Mouse (Mus musculus): ENCODE data around the gene Sh3d19. TPM values are rescaled to one million over a fixed set of nuclear protein-coding genes. Genes with fewer than 3 reads are reported as not detected.

The Sh3d19 gene
- polyA plus RNA-seq (2015; fragmentation: Nextera tagmentation; extraction: Ambion mirVana) = 8.6 and 11.3 TPM in 2 replicates

- under 1% methylated on average over 60 of the region's 73 CpGs for WGBS
- H3K9ac ChIP-seq = peak within 1 kb of the TSS; percentile 95
- peak within 1 kb of the TSS; percentile 77 for H3K27ac ChIP-seq (replicated peaks)
- ATAC-seq (ENCODE audit: low read depth) = peak; percentile 91
- no peaks in the 10 kb centered on the region for H3K27me3 ChIP-seq
- peaks cover 18% of the 10 kb centered on the region for H3K4me1 ChIP-seq (replicated peaks)
- H3K36me3 ChIP-seq = no peaks in the 10 kb centered on the region
- H3K4me3 ChIP-seq = peak within 1 kb of the TSS; percentile 76
- no peaks in the 10 kb centered on the region for H3K9me3 ChIP-seq
- H3K4me2 ChIP-seq = peak within 1 kb of the TSS; percentile 71
Observed at GRCm38 (mm10) chr3:85970742-85971598, at the start of gene Sh3d19. Gene Sh3d19 (plus strand): TSS chr3:85971109.

GRCm38 (mm10) chr3:85922331-85922730, 48.6 kb upstream of the Sh3d19 start:
- Histone ChIP-seq H3K36me3 (no peaks in the 10 kb centered on the region), H3K4me1 (replicated peaks) (peaks cover 3% of the 10 kb centered on the region; the same call in 1 of the 2 replicates), H3K9me3 (no peaks in the 10 kb centered on the region), H3K9ac (no peak overlapping the region), H3K4me2 (no peak overlapping the region), H3K4me3 (no peak overlapping the region), H3K27me3 (no peaks in the 10 kb centered on the region), H3K27ac (replicated peaks) (no peak overlapping the region)
- 60% methylated on average over 3 of the region's 3 CpGs for WGBS
- ATAC-seq (ENCODE audit: low read depth) = no peak

GRCm38 (mm10) chr3:85923343-85923742, 47.6 kb upstream of the Sh3d19 start:
- WGBS = 76% methylated on average over 8 of the region's 8 CpGs
- 0 out of 2 replicates have a peak, but pooled peaks have one; percentile 36 for ATAC-seq (ENCODE audit: low read depth)
- Histone ChIP-seq H3K9me3 (no peaks in the 10 kb centered on the region), H3K4me1 (replicated peaks) (peaks cover 3% of the 10 kb centered on the region; the same call in 1 of the 2 replicates), H3K9ac (no peak overlapping the region), H3K27me3 (no peaks in the 10 kb centered on the region), H3K36me3 (no peaks in the 10 kb centered on the region), H3K27ac (replicated peaks) (no peak overlapping the region), H3K4me2 (no peak overlapping the region), H3K4me3 (no peak overlapping the region)

GRCm38 (mm10) chr3:85923954-85924945, 46.7 kb upstream of the Sh3d19 start:
- H3K27ac ChIP-seq (replicated peaks) = no peak overlapping the region
- 0 out of 2 replicates have a peak overlapping the region, but pooled peaks have one; percentile 41 for H3K9ac ChIP-seq
- no peaks in the 10 kb centered on the region for H3K9me3 ChIP-seq
- H3K4me3 ChIP-seq = no peak overlapping the region
- ATAC-seq (ENCODE audit: low read depth) = peak; percentile 56; the same call in 1 of the 2 replicates
- peaks cover 3% of the 10 kb centered on the region; the same call in 1 of the 2 replicates for H3K4me1 ChIP-seq (replicated peaks)
- H3K36me3 ChIP-seq = no peaks in the 10 kb centered on the region
- 45% methylated on average over 18 of the region's 18 CpGs for WGBS
- H3K27me3 ChIP-seq = no peaks in the 10 kb centered on the region
- H3K4me2 ChIP-seq = peak overlapping the region; percentile 39

- 73% methylated on average over 9 of the region's 9 CpGs for WGBS
- Histone ChIP-seq H3K36me3 (no peaks in the 10 kb centered on the region), H3K27ac (replicated peaks) (no peak overlapping the region), H3K27me3 (no peaks in the 10 kb centered on the region), H3K4me1 (replicated peaks) (peaks cover 3% of the 10 kb centered on the region; the same call in 1 of the 2 replicates), H3K9me3 (no peaks in the 10 kb centered on the region), H3K4me3 (no peak overlapping the region), H3K9ac (no peak overlapping the region), H3K4me2 (no peak overlapping the region)
- no peak for ATAC-seq (ENCODE audit: low read depth)
Observed at GRCm38 (mm10) chr3:85927296-85927695, 43.6 kb upstream of the Sh3d19 start.

- no peaks in the 10 kb centered on the region for H3K36me3 ChIP-seq
- H3K27ac ChIP-seq (replicated peaks) = no peak overlapping the region
- H3K27me3 ChIP-seq = no peaks in the 10 kb centered on the region
- H3K4me3 ChIP-seq = no peak overlapping the region
- peaks cover 3% of the 10 kb centered on the region; the same call in 1 of the 2 replicates for H3K4me1 ChIP-seq (replicated peaks)
- no peak overlapping the region for H3K9ac ChIP-seq
- ATAC-seq (ENCODE audit: low read depth) = peak; percentile 50; the same call in 1 of the 2 replicates
- H3K9me3 ChIP-seq = no peaks in the 10 kb centered on the region
- no peak overlapping the region for H3K4me2 ChIP-seq
- 73% methylated on average over 5 of the region's 5 CpGs for WGBS
Observed at GRCm38 (mm10) chr3:85928140-85928611, 42.7 kb upstream of the Sh3d19 start.

- no peak overlapping the region for H3K9ac ChIP-seq
- H3K27ac ChIP-seq (replicated peaks) = no peak overlapping the region
- no peak overlapping the region for H3K4me2 ChIP-seq
- H3K27me3 ChIP-seq = no peaks in the 10 kb centered on the region
- no peaks in the 10 kb centered on the region for H3K9me3 ChIP-seq
- H3K4me1 ChIP-seq (replicated peaks) = no peaks in the 10 kb centered on the region
- WGBS = 81% methylated on average over 5 of the region's 5 CpGs
- H3K4me3 ChIP-seq = no peak overlapping the region
- ATAC-seq (ENCODE audit: low read depth) = no peak
- no peaks in the 10 kb centered on the region for H3K36me3 ChIP-seq
Observed at GRCm38 (mm10) chr3:85929711-85930110, 41.2 kb upstream of the Sh3d19 start.

GRCm38 (mm10) chr3:85930671-85931255, 40.1 kb upstream of the Sh3d19 start:
- H3K4me1 ChIP-seq (replicated peaks) = no peaks in the 10 kb centered on the region
- no peaks in the 10 kb centered on the region for H3K9me3 ChIP-seq
- ATAC-seq (ENCODE audit: low read depth) = no peak
- no peak overlapping the region for H3K27ac ChIP-seq (replicated peaks)
- no peak overlapping the region for H3K4me2 ChIP-seq
- no peaks in the 10 kb centered on the region for H3K36me3 ChIP-seq
- H3K27me3 ChIP-seq = no peaks in the 10 kb centered on the region
- 70% methylated on average over 11 of the region's 11 CpGs for WGBS
- no peak overlapping the region for H3K4me3 ChIP-seq
- H3K9ac ChIP-seq = no peak overlapping the region

GRCm38 (mm10) chr3:85931859-85932258, 39.0 kb upstream of the Sh3d19 start:
- no peak overlapping the region for H3K9ac ChIP-seq
- no peaks in the 10 kb centered on the region for H3K9me3 ChIP-seq
- ATAC-seq (ENCODE audit: low read depth) = no peak
- no peak overlapping the region for H3K4me2 ChIP-seq
- H3K36me3 ChIP-seq = no peaks in the 10 kb centered on the region
- no peaks in the 10 kb centered on the region for H3K27me3 ChIP-seq
- H3K4me1 ChIP-seq (replicated peaks) = no peaks in the 10 kb centered on the region
- 78% methylated on average over 6 of the region's 6 CpGs for WGBS
- H3K27ac ChIP-seq (replicated peaks) = no peak overlapping the region
- no peak overlapping the region for H3K4me3 ChIP-seq

- no peaks in the 10 kb centered on the region for H3K36me3 ChIP-seq
- H3K9ac ChIP-seq = no peak overlapping the region
- no peak overlapping the region for H3K4me3 ChIP-seq
- H3K4me1 ChIP-seq (replicated peaks) = no peaks in the 10 kb centered on the region
- no peak overlapping the region for H3K27ac ChIP-seq (replicated peaks)
- H3K4me2 ChIP-seq = no peak overlapping the region
- H3K9me3 ChIP-seq = no peaks in the 10 kb centered on the region
- ATAC-seq (ENCODE audit: low read depth) = no peak
- 93% methylated on average over 5 of the region's 5 CpGs for WGBS
- H3K27me3 ChIP-seq = no peaks in the 10 kb centered on the region
Observed at GRCm38 (mm10) chr3:85933586-85933985, 37.3 kb upstream of the Sh3d19 start.

GRCm38 (mm10) chr3:85950914-85951313, 20.0 kb upstream of the Sh3d19 start:
- Histone ChIP-seq H3K27me3 (no peaks in the 10 kb centered on the region), H3K9ac (no peak overlapping the region), H3K4me3 (no peak overlapping the region), H3K9me3 (0 out of 2 replicates have a peak, but pooled peaks cover 8% of the 10 kb centered on the region), H3K4me1 (replicated peaks) (no peaks in the 10 kb centered on the region), H3K27ac (replicated peaks) (0 out of 2 replicates have a peak overlapping the region, but pooled peaks have one; percentile 49), H3K4me2 (no peak overlapping the region), H3K36me3 (no peaks in the 10 kb centered on the region)
- ATAC-seq (ENCODE audit: low read depth) = no peak
- WGBS = 70% methylated on average over 4 of the region's 4 CpGs

All from neural tube, embryonic 13.5 days (tissue).